In the genomic region with DNA sequence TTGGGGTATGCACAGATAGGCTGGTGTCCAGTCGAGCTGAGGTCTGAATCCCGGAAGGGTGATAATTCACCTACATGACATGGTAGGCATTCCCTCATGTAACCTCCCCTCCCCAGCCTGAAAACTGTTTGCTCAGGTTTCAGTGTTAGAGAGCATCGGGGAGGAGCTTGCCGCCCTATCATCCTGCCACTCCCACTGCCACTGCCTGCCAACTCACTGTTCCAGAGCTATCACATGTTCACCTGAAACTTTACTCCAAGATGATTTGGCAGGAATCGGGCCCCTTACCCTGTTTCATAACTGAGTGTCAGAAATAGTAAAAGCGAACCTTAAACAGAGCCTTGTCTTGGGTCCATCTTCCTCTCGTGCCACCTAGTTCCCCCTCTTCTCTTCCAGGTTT, we compare ENCODE assay signal across 29 mouse cellular contexts. TPM values are rescaled to one million over a fixed set of nuclear protein-coding genes. Genes with fewer than 3 reads are reported as not detected.
"Had no signal": no experiment of that assay in that cellular context is flagged by ENCODE, and none has a peak within 500 bp of the region (broad histone marks: within the 10 kb centered on the region; RNA-seq: fewer than 3 reads in every experiment).

No protein-coding gene starts in this region.

- H3K4me3 ChIP-seq: layer of hippocampus, adult 2 months; lung, embryonic 15.5 days; megakaryocyte, embryonic 14.5 days; midbrain, embryonic 10.5 days; midbrain, embryonic 13.5 days; myocyte; neural tube, embryonic 13.5 days; stomach, embryonic 15.5 days had no signal

- ATAC-seq: hindbrain, postnatal 0 days; inflammation-experienced regulatory T-cells, adult 6 months; intestine, embryonic 16.5 days; midbrain, embryonic 13.5 days; midbrain, embryonic 16.5 days had no signal

- H3K4me2 ChIP-seq: liver, embryonic 11.5 days; lung, embryonic 15.5 days; midbrain, embryonic 13.5 days; neural tube, embryonic 13.5 days; stomach, embryonic 15.5 days had no signal

- H3K9me3 ChIP-seq: lung, embryonic 15.5 days; midbrain, embryonic 10.5 days; stomach, embryonic 15.5 days had no signal

- H3K36me3 ChIP-seq: lung, embryonic 15.5 days; midbrain, embryonic 10.5 days; midbrain, embryonic 13.5 days; neural tube, embryonic 13.5 days; stomach, embryonic 15.5 days had no signal

- H3K9ac ChIP-seq: liver, embryonic 14.5 days; lung, embryonic 15.5 days; midbrain, embryonic 13.5 days; neural tube, embryonic 13.5 days; stomach, embryonic 15.5 days had no signal

- H3K27me3 ChIP-seq: lung, embryonic 15.5 days; megakaryocyte, embryonic 14.5 days; midbrain, embryonic 13.5 days; neural tube, embryonic 13.5 days; stomach, embryonic 15.5 days had no signal

- DNase-seq: layer of hippocampus, adult 9-11 months; lung, adult 18-20 months; lung, postnatal 10 days; lung, postnatal 36 days; retina, postnatal 1 day; right cerebral cortex, postnatal 25 days; spleen, adult 18-20 months; thymus, postnatal 25 days had no signal

- H3K27ac ChIP-seq: hindbrain, postnatal 0 days; layer of hippocampus, adult 2 months; liver, embryonic 14.5 days; lung, embryonic 15.5 days; midbrain, embryonic 10.5 days; midbrain, embryonic 13.5 days; neural tube, embryonic 13.5 days; stomach, embryonic 15.5 days had no signal

- H3K4me1 ChIP-seq: lung, embryonic 15.5 days; megakaryocyte, embryonic 14.5 days; midbrain, embryonic 10.5 days; midbrain, embryonic 13.5 days; neural tube, embryonic 13.5 days; stomach, embryonic 15.5 days had no signal

RNA-seq across cellular contexts. Expression of gene Cyp2j11, which starts 23.4 kb away (rescaled TPM):
- total RNA-seq: hindbrain, postnatal 0 days; layer of hippocampus, adult 2 months; layer of hippocampus, postnatal 25 days; left cerebral cortex, postnatal 36 days; monocyte, adult 5-6 weeks; neutrophil, adult 5-6 weeks had no signal
- polyA plus RNA-seq: hindbrain, postnatal 0 days; inflammation-experienced regulatory T-cells, adult 6 months; intestine, embryonic 16.5 days; large intestine, adult 2 months; limb, embryonic 11.5 days; limb, embryonic 14.5 days; liver, embryonic 11.5 days; liver, embryonic 14.5 days; lung, embryonic 15.5 days; midbrain, embryonic 10.5 days; midbrain, embryonic 13.5 days; midbrain, embryonic 16.5 days; myocyte; neural tube, embryonic 13.5 days; stomach, embryonic 15.5 days had no signal
